ENCODE assay signal across 11 mouse cellular contexts in the genomic region with DNA sequence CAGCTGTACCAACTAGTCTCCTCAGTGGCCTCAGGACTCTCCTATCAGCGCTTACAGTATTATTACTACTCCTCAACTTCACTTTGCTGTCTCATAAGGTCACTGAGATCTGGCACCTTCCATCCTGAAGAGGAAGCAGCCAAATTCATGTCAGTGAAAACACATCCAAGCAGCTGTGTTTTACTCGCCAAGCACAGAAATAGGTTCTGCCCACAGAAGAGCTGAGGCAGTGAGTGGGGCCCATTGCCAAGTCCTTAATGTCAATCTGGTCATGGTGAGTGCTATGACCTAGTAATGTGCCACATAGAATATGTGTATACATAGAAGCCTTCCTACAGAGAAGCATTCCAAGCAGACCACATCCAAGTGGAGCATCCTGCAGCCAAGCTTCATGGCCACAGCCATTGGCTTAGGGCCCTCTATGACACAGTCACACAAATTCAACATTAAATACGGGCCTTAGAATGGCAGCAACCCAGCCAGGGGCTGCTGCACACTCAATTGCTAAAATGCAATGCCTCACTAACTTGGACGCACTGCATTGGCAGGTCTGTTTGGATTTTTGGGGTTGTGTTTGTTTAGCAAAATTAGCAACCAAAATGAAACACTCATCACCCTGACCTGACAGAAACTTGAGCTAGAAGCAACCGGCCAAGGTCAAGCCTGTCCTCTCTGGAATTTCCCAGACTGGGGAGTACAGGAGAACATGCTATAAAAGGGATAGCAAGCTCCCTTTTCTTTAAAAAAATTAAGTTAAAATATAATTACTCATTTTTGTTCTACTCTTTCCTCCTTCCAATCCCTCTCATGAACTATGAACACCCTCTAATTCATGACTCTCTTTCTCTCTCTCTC.
DNase-seq lines count a peak whose midpoint lies in the region; ATAC-seq and TF ChIP-seq lines count a peak whose summit lies in the region.
"Had no signal": no experiment of that assay in that cellular context is flagged by ENCODE, and none has a peak within 500 bp of the region (broad histone marks: within the 10 kb centered on the region; RNA-seq: fewer than 3 reads in every experiment).

No protein-coding gene starts in this region.

- no peak overlapping the region for H3K4me3 ChIP-seq in heart, embryonic 12.5 days
- no peak overlapping the region for H3K4me3 ChIP-seq in limb, embryonic 14.5 days (replicated peaks; ENCODE audit: low read length)
- no peak overlapping the region for H3K4me3 ChIP-seq in limb, embryonic 10.5 days
- H3K4me3 ChIP-seq: forebrain, embryonic 10.5 days; heart, embryonic 15.5 days had no signal

- no peak for TF ChIP-seq POLR2A in limb, embryonic 14.5 days (IDR thresholded peaks at IDR 0.05; ENCODE audit: borderline replicate concordance, extremely low read depth, insufficient read depth, insufficient read length)

- no peak for ATAC-seq in heart, embryonic 12.5 days (ENCODE audit: insufficient number of reproducible peaks, low FRiP score)
- no peak for ATAC-seq in limb, embryonic 14.5 days (ENCODE audit: low FRiP score, low read depth)

- DNase-seq in heart, adult 18-20 months, result peak; percentile 45 to 71
- peak; percentile 56 for DNase-seq in limb, embryonic 14.5 days (ENCODE audit: low spot score)
- no peak for DNase-seq in limb, embryonic 10.5 days (ENCODE audit: low spot score)
- peak; percentile 11 for DNase-seq in adrenal gland, postnatal 14 days
- DNase-seq in gastrocnemius, adult 8-10 months (ENCODE audit: low spot score in 2 of 2), result peak; percentile 47 to 59
- DNase-seq in urinary bladder, postnatal 25 days (ENCODE audit: low spot score), result no peak
- no peak for DNase-seq in layer of hippocampus, adult 9-10 months (ENCODE audit: low spot score)
- DNase-seq: right cerebral cortex, postnatal 25 days had no signal

- H3K36me3 ChIP-seq in heart, embryonic 12.5 days, result no peaks in the 10 kb centered on the region
- no peaks in the 10 kb centered on the region for H3K36me3 ChIP-seq in limb, embryonic 14.5 days (ENCODE audit: control insufficient read depth, insufficient read depth, low read length)
- no peaks in the 10 kb centered on the region for H3K36me3 ChIP-seq in limb, embryonic 10.5 days
- H3K36me3 ChIP-seq: forebrain, embryonic 10.5 days; heart, embryonic 15.5 days had no signal

- H3K4me2 ChIP-seq in heart, embryonic 12.5 days, result no peak overlapping the region
- no peak overlapping the region for H3K4me2 ChIP-seq in limb, embryonic 14.5 days (replicated peaks; ENCODE audit: low read depth, low read length, severe bottlenecking)
- H3K4me2 ChIP-seq: heart, embryonic 15.5 days had no signal

- no peak overlapping the region for H3K27ac ChIP-seq in heart, embryonic 12.5 days (ENCODE audit: poor library complexity, severe bottlenecking)
- no peak overlapping the region for H3K27ac ChIP-seq in limb, embryonic 14.5 days (replicated peaks; ENCODE audit: low read depth, low read length)
- no peak overlapping the region for H3K27ac ChIP-seq in limb, embryonic 10.5 days
- H3K27ac ChIP-seq: forebrain, embryonic 10.5 days; heart, embryonic 15.5 days had no signal

- WGBS in heart, embryonic 12.5 days, result 69% methylated on average over 5 of the region's 5 CpGs
- WGBS in limb, embryonic 14.5 days, result 84% methylated on average over 5 of the region's 5 CpGs
- 88% methylated on average over 5 of the region's 5 CpGs for WGBS in limb, embryonic 10.5 days

- 0 out of 2 replicates have a peak, but pooled peaks cover 6% of the 10 kb centered on the region for H3K9me3 ChIP-seq in heart, embryonic 12.5 days (replicated peaks)
- H3K9me3 ChIP-seq in limb, embryonic 14.5 days (ENCODE audit: control insufficient read depth, low read length), result no peaks in the 10 kb centered on the region
- no peaks in the 10 kb centered on the region; the same call in 1 of the 2 replicates for H3K9me3 ChIP-seq in limb, embryonic 10.5 days (replicated peaks)
- H3K9me3 ChIP-seq: heart, embryonic 15.5 days had no signal

- H3K4me1 ChIP-seq in heart, embryonic 12.5 days (replicated peaks), result no peaks in the 10 kb centered on the region
- H3K4me1 ChIP-seq in limb, embryonic 14.5 days (ENCODE audit: control insufficient read depth, insufficient read depth, low read length), result no peaks in the 10 kb centered on the region
- no peaks in the 10 kb centered on the region for H3K4me1 ChIP-seq in limb, embryonic 10.5 days
- H3K4me1 ChIP-seq: forebrain, embryonic 10.5 days; heart, embryonic 15.5 days had no signal

- H3K9ac ChIP-seq in heart, embryonic 12.5 days, result no peak overlapping the region
- no peak overlapping the region for H3K9ac ChIP-seq in limb, embryonic 14.5 days (ENCODE audit: low read depth, low read length, severe bottlenecking)
- H3K9ac ChIP-seq: heart, embryonic 15.5 days had no signal

- H3K27me3 ChIP-seq in heart, embryonic 12.5 days (replicated peaks), result no peaks in the 10 kb centered on the region
- H3K27me3 ChIP-seq in limb, embryonic 14.5 days (ENCODE audit: control insufficient read depth, insufficient read depth, low read length), result no peaks in the 10 kb centered on the region
- H3K27me3 ChIP-seq in limb, embryonic 10.5 days (ENCODE audit: low read depth, poor library complexity, severe bottlenecking), result no peaks in the 10 kb centered on the region
- H3K27me3 ChIP-seq: heart, embryonic 15.5 days had no signal

Comparison
In these comparisons a context has a peak if more than half of its experiments do, and no peak if none do; other contexts are left out.
1. DNase-seq: peak in heart, adult 18-20 months (2 of 2), limb, embryonic 14.5 days (single experiment), adrenal gland, postnatal 14 days (single experiment) and gastrocnemius, adult 8-10 months (2 of 2); none in limb, embryonic 10.5 days (single experiment), urinary bladder, postnatal 25 days (single experiment) and layer of hippocampus, adult 9-10 months (single experiment).